Mouse (Mus musculus) myocyte (in vitro differentiated cells): ENCODE results near the gene Ccdc85b.

Experiments used
- CEBPB ChIP-seq: IDR thresholded peaks from 2 replicates; pipeline ENCODE4 v1.6.1; 2011; ENCODE audit warnings: mild to moderate bottlenecking, moderate library complexity; ENCODE audit not compliant: poor library complexity, insufficient read depth, severe bottlenecking
- E2F4 ChIP-seq: IDR thresholded peaks from one replicate; pipeline ENCODE4 v1.6.1; 2011; ENCODE audit warnings: mild to moderate bottlenecking, control low read depth, moderate library complexity; ENCODE audit not compliant: insufficient read depth
- MAX ChIP-seq: IDR thresholded peaks from one replicate; pipeline ENCODE4 v1.6.1; 2011; ENCODE audit warnings: low read depth, mild to moderate bottlenecking, control low read depth
- MYOG ChIP-seq, 3 experiments: IDR thresholded peaks; one replicate each; pipeline ENCODE4 v1.6.1; 2011; ENCODE audit warnings: control low read depth in 2 of 3, low read depth in 2 of 3, mild to moderate bottlenecking in 2 of 3; ENCODE audit not compliant: insufficient read length in 2 of 3, control insufficient read depth in 1 of 3, insufficient read depth in 1 of 3
- POLR2A ChIP-seq: IDR thresholded peaks from one replicate; pipeline ENCODE4 v1.6.1; 2011; ENCODE audit warnings: low read depth, mild to moderate bottlenecking, control low read depth, moderate library complexity; ENCODE audit not compliant: insufficient read length
- POLR2AphosphoS2 ChIP-seq: IDR thresholded peaks from one replicate; pipeline ENCODE4 v1.6.1; 2011; ENCODE audit warnings: low read depth, control low read depth; ENCODE audit not compliant: insufficient read length
- SRF ChIP-seq: IDR thresholded peaks from one replicate; pipeline ENCODE4 v1.6.1; 2011; ENCODE audit warnings: low read depth; ENCODE audit not compliant: control insufficient read depth, insufficient read length
- TCF12 ChIP-seq: IDR thresholded peaks from one replicate; pipeline ENCODE4 v1.6.1; 2011; ENCODE audit warnings: mild to moderate bottlenecking, control low read depth; ENCODE audit not compliant: poor library complexity, insufficient read depth, severe bottlenecking
- USF1 ChIP-seq: IDR thresholded peaks from one replicate; pipeline ENCODE4 v1.6.1; 2011; ENCODE audit warnings: low read depth, mild to moderate bottlenecking, control low read depth, moderate library complexity

GRCm38 (mm10) chr19:5468374-5468773 is 10.7 kb upstream of the Ccdc85b start, which contains the start of gene Ctsw:
- TF ChIP-seq POLR2AphosphoS2 = peak; percentile 58
- TF ChIP-seq MYOG (IDR thresholded peaks at IDR 0.05; ENCODE audit: control insufficient read depth in 1 of 3, insufficient read depth in 1 of 3, insufficient read length in 2 of 3, low read depth in 2 of 3) = no peak
- TF ChIP-seq TCF12 = no peak
- peak; percentile 20 for TF ChIP-seq POLR2A
- no peak for TF ChIP-seq USF1
- no peak for TF ChIP-seq E2F4
- TF ChIP-seq SRF = no peak
- no peak for TF ChIP-seq MAX
- TF ChIP-seq CEBPB = no peak
